Mouse (Mus musculus) kidney, postnatal 0 days (tissue): ENCODE data around the gene B3gnt2. TPM values are rescaled to one million over a fixed set of nuclear protein-coding genes. Genes with fewer than 3 reads are reported as not detected.

Experiments
- ATAC-seq: fragments of 200-750 bp; cut with Nextera tagmentation; replicated peaks from 2 replicates; pipeline ENCODE4 v1.8.0; 2017; ENCODE audit warnings: low read depth, moderate number of reproducible peaks, moderate TSS enrichment, moderate library complexity; ENCODE audit not compliant: low FRiP score
- DNase-seq: peaks from one replicate; pipeline ENCODE4 v3.0.0-alpha.2; 2016; ENCODE audit warnings: low spot score
- H3K27ac ChIP-seq: fragments of 300-500 bp; sonication (generic); 2 replicates; pipeline ENCODE4 v1.5.1; 2014; ENCODE audit warnings: mild to moderate bottlenecking
- H3K27me3 ChIP-seq: fragments of 300-500 bp; sonication (generic); 2 replicates; pipeline ENCODE4 v1.6.1; 2014; ENCODE audit warnings: low read length, mixed read lengths; ENCODE audit not compliant: insufficient read depth
- H3K36me3 ChIP-seq: fragments of 300-500 bp; sonication (generic); 2 replicates; pipeline ENCODE4 v1.6.1; 2014; ENCODE audit warnings: low read length, mixed read lengths; ENCODE audit not compliant: insufficient read depth
- H3K4me1 ChIP-seq: fragments of 300-500 bp; sonication (generic); replicated peaks from 2 replicates; pipeline ENCODE4 v1.6.1; 2014; ENCODE audit warnings: antibody characterized with exemption, low read length, mixed read lengths; ENCODE audit not compliant: insufficient read depth
- H3K4me2 ChIP-seq: fragments of 300-500 bp; sonication (generic); 2 replicates; pipeline ENCODE4 v1.6.1; 2014; ENCODE audit warnings: mild to moderate bottlenecking, low read length, moderate library complexity, mixed read lengths
- H3K4me3 ChIP-seq: fragments of 300-500 bp; sonication (generic); replicated peaks from 2 replicates; pipeline ENCODE4 v1.5.1; 2014; ENCODE audit warnings: low read depth, low read length
- H3K9ac ChIP-seq: fragments of 300-500 bp; sonication (generic); 2 replicates; pipeline ENCODE4 v1.6.1; 2014; ENCODE audit warnings: low read depth, low read length
- H3K9me3 ChIP-seq: fragments of 300-500 bp; sonication (generic); replicated peaks from 2 replicates; pipeline ENCODE4 v1.6.1; 2016; ENCODE audit warnings: low read length, inconsistent platforms, mixed read lengths
- CTCF ChIP-seq: IDR thresholded peaks from 2 replicates; pipeline ENCODE4 v1.5.1; 2016; ENCODE audit warnings: antibody characterized with exemption, low read depth, mild to moderate bottlenecking, moderate library complexity
- WGBS: fragments of 180-500 bp; shearing (Covaris S2); extraction: QIAGEN DNeasy Blood & Tissue Kit; methylation state at CpG from one replicate; pipeline ENCODE4 v1.1.7; 2014; 5-methylcytosine and 5-hydroxymethylcytosine counted together
- polyA plus RNA-seq: library from polyadenylated mRNA; unstranded; fragments of >200 nt; fragmentation: Nextera tagmentation; extraction: Ambion mirVana; gene quantifications from 2 replicates; pipeline ENCODE4 v1.2.1, GENCODE M21; 2015

B3gnt2 gene
- polyA plus RNA-seq, 1 experiment from 2014 or later = 20.7 TPM

- H3K9ac ChIP-seq = no peak overlapping the region
- H3K27me3 ChIP-seq = no peaks in the 10 kb centered on the region
- H3K9me3 ChIP-seq = no peaks in the 10 kb centered on the region
- no peak for TF ChIP-seq CTCF
- WGBS = 87% methylated on average over 5 of the region's 5 CpGs
- no peaks in the 10 kb centered on the region for H3K36me3 ChIP-seq
- no peak overlapping the region for H3K4me2 ChIP-seq
- ATAC-seq (no peak), DNase-seq (no peak)
- H3K4me3 ChIP-seq = no peak overlapping the region
- no peaks in the 10 kb centered on the region for H3K4me1 ChIP-seq
- no peak overlapping the region for H3K27ac ChIP-seq
Measured at GRCm38 (mm10) chr11:22791726-22792125, 69.0 kb downstream of the B3gnt2 start.

- WGBS = 92% methylated on average over 2 of the region's 2 CpGs
- no peak for TF ChIP-seq CTCF
- Histone ChIP-seq H3K4me3 (no peak overlapping the region), H3K9me3 (no peaks in the 10 kb centered on the region), H3K4me1 (peaks cover 2% of the 10 kb centered on the region; the same call in 1 of the 2 replicates), H3K36me3 (no peaks in the 10 kb centered on the region), H3K27ac (no peak overlapping the region), H3K4me2 (no peak overlapping the region), H3K9ac (no peak overlapping the region), H3K27me3 (no peaks in the 10 kb centered on the region)
- no peak for ATAC-seq
- DNase-seq = no peak
Measured at GRCm38 (mm10) chr11:22787833-22788232, 72.9 kb downstream of the B3gnt2 start.

- DNase-seq (no peak), ATAC-seq (no peak)
- TF ChIP-seq CTCF = no peak
- Histone ChIP-seq H3K36me3 (no peaks in the 10 kb centered on the region), H3K9ac (no peak overlapping the region), H3K27me3 (no peaks in the 10 kb centered on the region), H3K27ac (no peak overlapping the region), H3K4me2 (no peak overlapping the region), H3K9me3 (no peaks in the 10 kb centered on the region), H3K4me1 (peaks cover 5% of the 10 kb centered on the region; the same call in 1 of the 2 replicates), H3K4me3 (no peak overlapping the region)
- 80% methylated on average over 3 of the region's 3 CpGs for WGBS
Measured at GRCm38 (mm10) chr11:22784477-22784876, 76.3 kb downstream of the B3gnt2 start.

GRCm38 (mm10) chr11:22782705-22783124 lies 78.0 kb downstream of the B3gnt2 start:
- H3K27me3 ChIP-seq = no peaks in the 10 kb centered on the region
- DNase-seq = peak; percentile 47
- no peak overlapping the region for H3K27ac ChIP-seq
- no peak overlapping the region for H3K9ac ChIP-seq
- H3K4me3 ChIP-seq = no peak overlapping the region
- no peak for TF ChIP-seq CTCF
- ATAC-seq = peak; percentile 43
- H3K9me3 ChIP-seq = no peaks in the 10 kb centered on the region
- WGBS = 55% methylated on average over 13 of the region's 13 CpGs
- peaks cover 5% of the 10 kb centered on the region; the same call in 1 of the 2 replicates for H3K4me1 ChIP-seq
- no peak overlapping the region for H3K4me2 ChIP-seq
- H3K36me3 ChIP-seq = no peaks in the 10 kb centered on the region

GRCm38 (mm10) chr11:22781190-22781589 lies 79.6 kb downstream of the B3gnt2 start:
- H3K4me3 ChIP-seq = no peak overlapping the region
- no peak for ATAC-seq

GRCm38 (mm10) chr11:22780761-22781160 lies 80.0 kb downstream of the B3gnt2 start:
- TF ChIP-seq CTCF = no peak
- WGBS = 79% methylated on average over 2 of the region's 2 CpGs
- Histone ChIP-seq H3K9me3 (no peaks in the 10 kb centered on the region), H3K4me2 (no peak overlapping the region), H3K4me3 (no peak overlapping the region), H3K36me3 (no peaks in the 10 kb centered on the region), H3K27me3 (no peaks in the 10 kb centered on the region), H3K9ac (no peak overlapping the region), H3K4me1 (peaks cover 5% of the 10 kb centered on the region; the same call in 1 of the 2 replicates), H3K27ac (no peak overlapping the region)
- DNase-seq (peak; percentile 22), ATAC-seq (no peak)

More at GRCm38 (mm10) chr11:22781190-22781589, 79.6 kb downstream of the B3gnt2 start:
- DNase-seq = no peak
- no peak overlapping the region for H3K27ac ChIP-seq
- no peaks in the 10 kb centered on the region for H3K27me3 ChIP-seq
- no peaks in the 10 kb centered on the region for H3K9me3 ChIP-seq
- H3K4me1 ChIP-seq = peaks cover 5% of the 10 kb centered on the region; the same call in 1 of the 2 replicates
- H3K36me3 ChIP-seq = no peaks in the 10 kb centered on the region
- H3K9ac ChIP-seq = no peak overlapping the region
- TF ChIP-seq CTCF = no peak
- no peak overlapping the region for H3K4me2 ChIP-seq

GRCm38 (mm10) chr11:22779821-22780551 lies 80.8 kb downstream of the B3gnt2 start:
- DNase-seq = peak; percentile 45
- peaks cover 5% of the 10 kb centered on the region; the same call in 1 of the 2 replicates for H3K4me1 ChIP-seq
- 56% methylated on average over 6 of the region's 6 CpGs for WGBS
- H3K27me3 ChIP-seq = no peaks in the 10 kb centered on the region
- peak overlapping the region; percentile 38; the same call in 1 of the 2 replicates for H3K27ac ChIP-seq
- no peaks in the 10 kb centered on the region for H3K36me3 ChIP-seq
- TF ChIP-seq CTCF = no peak
- ATAC-seq = no peak
- no peaks in the 10 kb centered on the region for H3K9me3 ChIP-seq
- no peak overlapping the region for H3K4me2 ChIP-seq
- no peak overlapping the region for H3K4me3 ChIP-seq
- no peak overlapping the region for H3K9ac ChIP-seq
